Mouse (Mus musculus) embryonic facial prominence, embryonic 10.5 days (tissue): ENCODE measurements around the gene Spaca6. TPM values are rescaled to one million over a fixed set of nuclear protein-coding genes. Genes with fewer than 3 reads are reported as not detected.
A peak's percentile ranks its signal among the peaks of the same experiment; 100 is the strongest.

Experiments
- DNase-seq: peaks from one replicate; pipeline ENCODE4 v3.0.0-alpha.2; 2017; ENCODE audit warnings: low spot score
- H3K27ac ChIP-seq: fragments of 300-500 bp; sonication (generic); replicated peaks from 2 replicates; pipeline ENCODE4 v1.5.1; 2016; ENCODE audit warnings: mild to moderate bottlenecking
- H3K27me3 ChIP-seq: fragments of 300-500 bp; sonication (generic); replicated peaks from 2 replicates; pipeline ENCODE4 v1.6.1; 2016; ENCODE audit warnings: low read depth, mild to moderate bottlenecking; ENCODE audit not compliant: poor library complexity, severe bottlenecking
- H3K36me3 ChIP-seq: fragments of 300-500 bp; sonication (generic); replicated peaks from 2 replicates; pipeline ENCODE4 v1.6.1; 2016; ENCODE audit warnings: mild to moderate bottlenecking, moderate library complexity
- H3K4me1 ChIP-seq: fragments of 300-500 bp; sonication (generic); 2 replicates; pipeline ENCODE4 v1.6.1; 2016
- H3K4me3 ChIP-seq: fragments of 300-500 bp; sonication (generic); 2 replicates; pipeline ENCODE4 v1.5.1; 2016; ENCODE audit warnings: mild to moderate bottlenecking, moderate library complexity
- H3K9me3 ChIP-seq: fragments of 300-500 bp; sonication (generic); 2 replicates; pipeline ENCODE4 v1.6.1; 2016; ENCODE audit warnings: mild to moderate bottlenecking
- WGBS: fragments of 180-500 bp; shearing (Covaris S2); methylation state at CpG from one replicate; pipeline ENCODE4 v1.1.7; 2016; 5-methylcytosine and 5-hydroxymethylcytosine counted together
- polyA plus RNA-seq: library from polyadenylated mRNA; unstranded; fragments of >200 nt; fragmentation: Nextera tagmentation; extraction: Ambion mirVana; gene quantifications from 2 replicates; pipeline ENCODE4 v1.2.1, GENCODE M21; 2016

Spaca6 gene
- polyA plus RNA-seq, result 59.1 and 61.6 TPM in 2 replicates

DNA sequence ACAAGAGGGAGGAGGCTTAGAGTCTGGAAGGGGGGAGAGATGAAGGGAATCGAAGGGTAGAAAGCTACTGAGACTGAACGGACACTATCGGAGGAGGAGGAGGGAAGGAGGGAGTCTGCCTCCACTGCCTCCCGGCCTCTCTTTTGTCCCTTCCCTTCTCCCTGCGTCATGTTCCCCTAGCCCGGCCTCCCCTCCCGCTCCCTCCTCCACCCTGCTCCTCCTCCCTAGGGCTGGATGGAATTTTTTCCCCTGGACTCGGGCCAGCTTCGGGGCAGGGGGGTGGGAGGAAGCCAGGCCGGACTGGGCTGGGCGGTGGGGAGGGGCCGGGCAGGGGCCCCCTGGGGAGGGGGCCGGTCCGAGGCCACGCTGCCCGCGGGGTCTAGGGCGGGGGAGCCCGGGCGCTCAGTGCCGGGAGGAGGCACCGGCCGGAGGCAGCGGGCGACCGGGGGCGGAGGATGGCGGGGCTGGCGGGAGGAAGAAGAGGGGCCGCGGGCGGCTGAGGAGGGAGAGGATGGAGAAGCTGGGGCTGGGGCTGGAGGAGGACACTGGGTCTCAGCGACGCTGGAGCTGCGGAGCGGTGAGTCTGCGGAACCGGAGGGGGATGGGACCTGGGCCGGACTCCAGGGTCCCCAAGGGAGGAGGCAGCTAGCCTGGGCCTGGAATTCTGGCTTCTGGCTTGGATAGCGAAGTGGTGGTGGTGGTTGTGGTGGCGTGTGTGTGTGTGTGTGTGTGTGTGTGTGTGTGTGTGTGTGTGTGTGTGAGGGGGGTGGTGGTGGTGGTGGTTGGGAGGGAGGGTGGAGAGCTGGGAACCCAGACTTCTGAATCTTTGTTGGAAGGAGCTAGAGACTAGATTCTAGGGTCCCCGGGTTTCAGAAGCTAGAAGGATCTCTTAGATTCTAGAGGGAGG is at the start of gene Spaca6:
Gene Spaca6 (plus strand): TSS at position 408 of the 907 bp plus-strand sequence.
- H3K4me3 ChIP-seq, result peak within 1 kb of the TSS; percentile 92
- no peaks in the 10 kb centered on the region for H3K27me3 ChIP-seq
- peak within 1 kb of the TSS; percentile 99 for H3K27ac ChIP-seq
- DNase-seq, result peak; percentile 95
- H3K9me3 ChIP-seq, result no peaks in the 10 kb centered on the region
- peaks cover 34% of the 10 kb centered on the region for H3K4me1 ChIP-seq
- under 1% methylated on average over 41 of the region's 42 CpGs for WGBS
- peaks cover 24% of the 10 kb centered on the region for H3K36me3 ChIP-seq

DNA sequence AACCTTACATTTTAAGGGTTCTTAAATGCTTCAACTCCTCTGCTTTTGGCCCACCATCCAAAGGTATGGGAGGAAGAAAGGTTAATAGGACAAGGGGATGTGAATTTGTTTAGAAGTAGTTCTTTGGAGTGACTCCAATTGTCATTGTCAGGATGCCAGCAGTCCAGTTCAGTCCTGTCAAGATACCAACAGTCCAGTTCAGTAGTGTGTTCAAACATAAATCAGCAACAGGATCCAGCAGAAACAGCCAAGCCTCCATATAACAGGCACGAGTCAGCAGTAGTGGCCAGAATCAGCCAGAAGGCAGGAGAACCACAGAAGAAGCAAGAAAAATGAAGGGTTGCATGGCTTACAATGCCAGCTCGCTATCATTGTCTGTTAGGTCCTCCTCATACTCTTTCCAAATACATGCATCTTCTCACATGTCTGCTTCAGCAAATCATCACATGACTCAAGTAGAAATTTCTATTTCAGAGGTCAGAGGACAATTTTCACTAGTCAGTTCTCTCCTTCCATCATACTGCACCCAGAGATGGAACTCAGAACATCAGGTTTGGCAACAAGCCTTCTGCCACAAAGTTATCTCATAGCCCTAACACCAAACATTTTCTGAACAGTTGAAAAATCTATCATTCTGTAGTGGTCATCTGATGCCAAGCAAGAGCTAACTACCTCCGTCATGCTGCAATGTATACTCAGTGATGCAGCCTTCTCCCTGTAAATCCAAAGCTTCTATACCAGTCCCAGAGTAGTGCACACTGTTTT is 35.9 kb upstream of the Spaca6 start:
- no peak overlapping the region for H3K27ac ChIP-seq
- no peaks in the 10 kb centered on the region for H3K36me3 ChIP-seq
- H3K27me3 ChIP-seq, result no peaks in the 10 kb centered on the region
- no peak for DNase-seq
- H3K4me3 ChIP-seq, result no peak overlapping the region
- 89% methylated on average over 3 of the region's 3 CpGs for WGBS
- H3K9me3 ChIP-seq, result no peaks in the 10 kb centered on the region
- peaks cover 14% of the 10 kb centered on the region for H3K4me1 ChIP-seq

DNA sequence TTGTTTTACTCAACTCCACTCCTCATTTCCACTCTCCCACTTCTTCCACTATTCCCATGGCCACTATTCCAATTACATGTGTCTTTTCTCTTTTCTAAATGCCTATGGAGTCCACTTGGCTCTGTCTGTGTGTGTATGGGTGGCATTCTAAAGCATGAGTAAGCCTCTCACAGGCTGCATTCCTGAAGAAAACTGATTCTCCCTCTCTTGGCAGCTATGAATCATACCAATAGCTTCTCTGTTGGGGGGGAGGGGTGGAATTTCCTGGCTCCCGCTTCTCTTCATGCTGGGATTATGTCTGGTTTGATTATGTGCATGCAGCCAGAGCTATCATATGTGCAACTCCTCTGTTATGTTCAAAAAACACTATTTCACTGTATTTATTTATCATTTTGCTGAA is 34.4 kb upstream of the Spaca6 start:
- H3K36me3 ChIP-seq, result no peaks in the 10 kb centered on the region
- DNase-seq, result no peak

DNA sequence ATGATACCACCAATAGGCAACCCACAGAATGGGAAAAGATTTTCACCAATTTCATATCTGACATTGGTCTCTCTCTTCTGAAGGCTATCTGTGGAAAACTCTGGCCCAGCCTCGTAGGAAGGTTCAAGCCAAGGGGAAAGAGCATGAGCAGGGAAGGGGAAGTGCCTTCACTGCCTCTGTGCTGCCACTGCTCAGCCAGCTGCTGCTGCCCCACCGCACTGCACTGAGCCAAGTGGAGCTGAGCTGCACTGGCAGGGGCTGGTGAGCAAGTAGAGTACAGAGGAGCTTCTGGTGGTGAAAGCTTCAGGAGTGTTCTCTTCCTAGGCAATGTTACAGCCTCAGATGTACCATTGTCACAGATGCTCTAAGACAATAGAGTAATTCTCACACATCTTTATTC is 31.4 kb upstream of the Spaca6 start:
- no peak overlapping the region for H3K4me3 ChIP-seq
- 62% methylated on average over 2 of the region's 2 CpGs for WGBS
- H3K27ac ChIP-seq, result no peak overlapping the region
- no peaks in the 10 kb centered on the region for H3K9me3 ChIP-seq
- no peak for DNase-seq
- H3K27me3 ChIP-seq, result no peaks in the 10 kb centered on the region
- H3K4me1 ChIP-seq, result peaks cover 7% of the 10 kb centered on the region; the same call in 1 of the 2 replicates
- no peaks in the 10 kb centered on the region for H3K36me3 ChIP-seq

More for the DNA sequence above, 34.4 kb upstream of the Spaca6 start:
- peaks cover 14% of the 10 kb centered on the region for H3K4me1 ChIP-seq
- no peak overlapping the region for H3K4me3 ChIP-seq
- WGBS, result 43% methylated on average over 1 of the region's 1 CpGs
- H3K27ac ChIP-seq, result no peak overlapping the region
- no peaks in the 10 kb centered on the region for H3K9me3 ChIP-seq
- H3K27me3 ChIP-seq, result no peaks in the 10 kb centered on the region

DNA sequence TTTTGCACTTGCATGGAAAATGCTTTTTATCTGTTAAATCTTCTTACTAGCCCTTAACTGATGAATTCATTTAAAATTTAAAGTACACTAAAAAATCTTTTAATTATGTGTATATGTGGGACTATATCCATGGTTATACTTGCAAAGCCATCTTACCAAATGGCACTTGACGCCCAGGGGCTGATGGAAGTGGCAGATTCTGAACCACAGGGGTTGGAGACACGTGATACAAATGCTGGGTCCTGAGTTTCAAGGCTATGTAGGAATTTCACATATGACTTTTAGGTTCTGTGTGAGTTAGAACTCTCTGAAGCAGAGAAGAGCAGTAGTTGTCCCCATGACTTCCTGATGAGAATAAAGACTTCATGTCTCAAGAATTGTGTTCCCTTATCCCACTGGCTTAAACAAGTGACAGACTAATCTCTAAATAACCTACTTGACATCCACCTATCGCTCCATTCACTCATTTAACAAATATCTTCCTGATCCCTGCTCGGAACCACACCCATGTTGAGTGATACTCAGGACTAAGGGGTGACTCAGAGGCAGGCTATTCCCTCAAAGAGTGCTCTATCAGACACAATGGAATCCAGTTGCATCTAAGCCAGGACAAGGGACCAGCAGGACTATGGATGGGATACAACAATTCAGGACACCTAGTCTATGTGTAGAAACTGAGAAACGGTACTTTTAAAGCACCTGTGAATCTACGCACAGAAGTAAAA is 3.2 kb upstream of the Spaca6 start:
- Histone ChIP-seq H3K27me3 (no peaks in the 10 kb centered on the region), H3K4me1 (peaks cover 6% of the 10 kb centered on the region), H3K27ac (no peak overlapping the region), H3K36me3 (no peaks in the 10 kb centered on the region), H3K4me3 (no peak overlapping the region), H3K9me3 (no peaks in the 10 kb centered on the region)
- DNase-seq, result no peak
- 78% methylated on average over 6 of the region's 6 CpGs for WGBS

DNA sequence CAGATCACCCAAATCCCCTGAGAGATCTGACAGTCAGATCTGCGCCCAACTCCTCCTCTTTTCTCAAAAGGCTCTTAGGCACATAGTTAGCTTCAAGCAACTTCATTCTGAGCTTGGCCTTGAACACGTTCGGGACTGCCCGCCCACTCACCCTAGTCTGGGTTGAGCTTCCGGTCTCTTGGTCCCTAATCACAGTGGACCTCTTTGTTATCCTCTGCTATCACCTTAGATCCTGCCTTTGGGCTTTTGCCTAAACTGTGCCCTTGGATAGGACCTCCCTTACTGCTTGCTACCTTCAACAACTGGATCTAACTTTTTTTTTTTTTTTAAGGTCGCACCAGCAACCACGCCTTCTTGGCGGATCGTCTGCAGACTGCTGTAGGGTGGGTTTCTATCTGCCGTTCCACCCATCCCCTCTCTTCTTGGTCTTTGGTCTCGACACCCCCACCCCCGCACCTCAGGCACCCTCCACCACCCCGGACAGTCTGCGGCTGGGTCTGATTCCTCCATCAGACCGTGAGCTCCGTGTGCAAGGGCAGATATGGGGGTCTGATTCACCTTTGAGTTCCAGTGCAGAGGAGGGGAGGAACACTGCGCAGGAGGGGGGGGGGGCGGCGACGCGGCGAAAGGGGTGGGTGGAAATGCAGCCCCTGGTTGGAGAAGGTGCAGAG is 902 bp upstream of the Spaca6 start:
- Histone ChIP-seq H3K4me1 (peaks cover 24% of the 10 kb centered on the region), H3K4me3 (peak overlapping the region; percentile 92), H3K27me3 (no peaks in the 10 kb centered on the region), H3K36me3 (peaks cover 14% of the 10 kb centered on the region), H3K9me3 (no peaks in the 10 kb centered on the region), H3K27ac (peak overlapping the region; percentile 99)
- DNase-seq, result peak; percentile 76
- WGBS, result under 1% methylated on average over 20 of the region's 22 CpGs

DNA sequence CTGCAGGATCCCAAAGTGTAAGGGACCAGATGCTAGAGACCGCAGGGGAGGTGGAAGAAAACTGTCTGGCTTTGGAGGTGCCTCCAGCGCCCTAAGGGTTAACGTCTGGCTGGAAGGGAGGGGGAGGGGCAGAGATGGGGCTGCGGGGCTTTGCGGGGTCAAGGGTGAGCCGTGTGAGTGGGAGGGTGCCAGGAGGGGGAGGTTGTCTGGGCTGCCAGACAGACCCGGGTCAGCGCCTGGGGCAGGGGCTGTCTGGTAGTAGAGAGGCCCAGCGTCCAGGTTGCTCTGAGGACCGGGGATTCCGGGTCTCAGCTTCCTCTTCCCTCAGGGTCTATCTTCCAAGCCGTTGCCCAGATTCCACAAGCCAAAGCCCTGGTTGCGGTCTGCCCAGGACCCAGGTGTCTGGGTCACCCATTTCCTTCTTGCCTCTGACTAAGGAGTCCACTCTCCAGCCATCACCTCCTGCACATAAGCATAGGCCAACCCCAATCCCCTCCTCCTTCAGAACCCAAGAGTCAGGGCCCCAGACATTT is 766 bp downstream of the Spaca6 start:
- peaks cover 31% of the 10 kb centered on the region for H3K36me3 ChIP-seq
- H3K4me3 ChIP-seq, result peak overlapping the region; percentile 92
- 0% methylated on average over 13 of the region's 13 CpGs for WGBS
- no peaks in the 10 kb centered on the region for H3K27me3 ChIP-seq
- H3K4me1 ChIP-seq, result peaks cover 37% of the 10 kb centered on the region
- no peaks in the 10 kb centered on the region for H3K9me3 ChIP-seq
- H3K27ac ChIP-seq, result peak overlapping the region; percentile 99
- DNase-seq, result peak; percentile 95

DNA sequence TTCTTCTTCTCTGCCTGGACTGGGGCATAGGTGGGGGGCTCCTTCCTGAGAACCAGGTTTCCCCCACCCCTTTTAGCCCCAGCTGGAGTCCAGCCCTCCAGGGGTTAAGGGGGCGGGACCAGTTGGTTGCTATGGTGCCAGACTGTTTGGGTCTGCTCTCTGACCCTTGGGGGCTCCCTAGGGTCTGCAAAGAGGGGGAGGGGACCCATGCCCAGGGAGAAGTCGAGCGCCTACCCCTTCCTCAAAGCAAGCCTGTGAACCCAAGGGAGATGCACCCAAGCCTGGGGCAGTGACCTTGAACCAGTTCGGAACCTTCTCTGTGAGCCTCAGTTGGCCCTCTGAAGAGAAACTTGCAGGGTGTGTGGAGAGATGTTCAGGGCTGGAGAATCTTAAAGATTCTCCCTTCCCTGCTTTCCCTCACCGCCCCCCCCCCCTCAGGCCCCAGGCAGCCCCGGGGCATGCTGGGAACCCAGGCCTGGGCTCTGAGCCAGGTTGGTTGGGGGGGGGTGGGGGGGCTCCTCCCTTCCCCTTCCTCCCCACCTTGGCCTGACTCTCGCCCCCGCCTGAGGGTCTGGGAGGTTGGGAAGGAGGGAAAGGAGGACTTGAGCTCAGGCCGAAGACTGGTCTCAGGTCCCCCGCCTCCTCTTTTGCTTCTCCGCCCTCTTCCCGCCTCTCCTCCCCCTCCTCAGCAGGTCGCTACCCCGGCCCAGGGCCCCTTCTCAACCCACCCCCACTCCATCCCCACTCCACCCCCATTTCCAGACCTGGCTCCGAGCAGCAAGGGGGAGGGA is 1.4 kb downstream of the Spaca6 start:
- no peaks in the 10 kb centered on the region for H3K9me3 ChIP-seq
- H3K4me1 ChIP-seq, result peaks cover 41% of the 10 kb centered on the region
- H3K27me3 ChIP-seq, result no peaks in the 10 kb centered on the region
- under 1% methylated on average over 14 of the region's 15 CpGs for WGBS
- peaks cover 37% of the 10 kb centered on the region for H3K36me3 ChIP-seq
- DNase-seq, result peak; percentile 94
- H3K27ac ChIP-seq, result peak overlapping the region; percentile 99
- H3K4me3 ChIP-seq, result peak overlapping the region; percentile 92

DNA sequence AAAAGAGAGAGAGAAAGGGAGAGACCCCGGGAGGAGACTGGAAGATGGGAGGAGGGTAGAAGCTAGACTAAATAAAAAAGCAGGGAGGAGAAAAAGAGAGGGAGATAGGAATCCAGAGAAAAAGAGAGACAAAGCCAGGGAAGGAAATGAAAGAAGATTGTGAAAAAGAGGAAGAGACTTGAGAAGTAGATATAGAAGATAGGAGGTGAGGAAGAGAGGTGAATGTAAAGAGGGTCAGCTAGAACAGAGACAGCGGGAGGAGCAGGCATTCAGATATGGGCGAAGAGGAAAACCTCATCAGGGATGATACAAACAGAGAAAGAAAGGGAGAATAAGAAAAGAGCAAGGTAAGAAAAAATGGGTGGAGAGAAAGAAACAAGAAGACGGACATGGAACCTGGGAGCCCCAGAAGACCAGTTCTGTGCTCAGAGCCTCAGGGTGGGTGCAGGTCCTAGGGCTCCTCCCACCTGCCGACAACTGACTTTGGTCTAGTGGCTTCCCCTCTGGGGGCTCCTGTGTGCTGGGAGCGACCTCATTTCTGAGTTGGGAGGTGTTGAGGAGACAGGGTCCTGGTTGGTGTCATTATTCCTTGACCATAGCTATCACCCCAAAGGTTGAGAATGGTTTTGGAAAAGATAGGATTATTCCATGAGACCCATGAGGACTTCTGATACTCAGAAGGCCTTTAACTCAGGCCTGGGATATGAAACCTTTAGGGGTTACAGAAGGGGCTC is 2.3 kb downstream of the Spaca6 start:
- Histone ChIP-seq H3K36me3 (peaks cover 46% of the 10 kb centered on the region), H3K27me3 (no peaks in the 10 kb centered on the region), H3K27ac (peak overlapping the region; percentile 99), H3K4me3 (peak overlapping the region; percentile 92), H3K4me1 (peaks cover 49% of the 10 kb centered on the region), H3K9me3 (no peaks in the 10 kb centered on the region)
- 5% methylated on average over 6 of the region's 6 CpGs for WGBS
- peak; percentile 40 for DNase-seq

DNA sequence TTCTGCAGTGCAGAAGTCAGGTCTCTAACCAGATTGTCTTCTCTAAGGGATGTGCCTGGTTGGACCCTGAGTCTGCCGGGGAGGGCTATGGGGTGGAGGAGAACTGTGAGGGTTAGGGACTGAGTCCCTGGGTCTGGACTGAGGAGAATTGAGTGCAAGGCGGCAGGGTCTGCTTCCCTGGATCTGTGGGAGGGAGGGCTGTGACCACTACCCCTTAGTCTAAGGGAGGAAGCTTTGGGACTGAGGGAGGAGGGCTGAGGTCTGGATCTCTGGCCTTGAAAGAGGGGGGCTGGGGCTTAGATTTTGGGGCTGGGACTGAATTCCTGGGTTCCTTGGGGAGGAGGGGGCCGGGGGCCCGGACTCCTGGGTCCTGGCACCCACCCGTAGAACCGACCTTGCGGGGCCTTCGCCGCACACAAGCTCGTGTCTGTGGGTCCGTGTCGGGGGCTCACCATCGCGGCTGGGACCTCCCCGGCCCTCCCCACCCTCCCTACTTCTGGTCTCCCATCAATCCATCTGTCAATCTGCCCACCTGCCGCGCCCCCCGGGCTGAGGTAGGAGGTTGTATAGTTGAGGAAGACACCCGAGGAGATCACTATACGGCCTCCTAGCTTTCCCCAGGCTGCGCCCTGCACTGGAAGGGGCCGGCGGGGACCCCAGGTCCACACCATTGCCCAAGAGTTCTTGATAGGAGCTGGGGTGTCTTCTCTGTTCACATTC is 3.0 kb downstream of the Spaca6 start:
- no peak for DNase-seq
- no peaks in the 10 kb centered on the region for H3K27me3 ChIP-seq
- 62% methylated on average over 23 of the region's 23 CpGs for WGBS
- H3K36me3 ChIP-seq, result peaks cover 53% of the 10 kb centered on the region
- peak overlapping the region; percentile 92 for H3K4me3 ChIP-seq
- no peaks in the 10 kb centered on the region for H3K9me3 ChIP-seq
- peaks cover 57% of the 10 kb centered on the region for H3K4me1 ChIP-seq
- H3K27ac ChIP-seq, result peak overlapping the region; percentile 99
